Mouse (Mus musculus): ENCODE measurements around the gene Atoh8.

DNA sequence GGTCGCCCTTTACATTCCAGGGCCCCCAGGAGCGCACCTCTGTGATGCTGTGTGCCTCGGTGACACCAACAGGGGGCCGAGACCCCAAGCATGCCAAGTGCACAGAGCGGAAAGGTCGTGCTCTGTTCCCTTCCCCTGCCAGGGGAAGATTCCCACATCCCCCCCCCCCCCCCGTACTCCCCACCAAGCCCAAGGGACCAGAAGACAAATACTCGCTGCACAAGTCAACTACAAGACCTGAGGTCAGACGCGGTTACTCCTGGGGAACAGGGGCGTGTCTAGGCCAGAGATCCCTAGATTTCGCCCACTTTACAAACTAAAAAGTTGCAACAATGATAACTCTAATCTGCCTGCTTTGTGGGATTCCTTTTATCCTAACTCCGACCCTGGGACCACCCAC lies 1.4 kb downstream of the Atoh8 start:
- TF ChIP-seq POLR2A (IDR thresholded peaks at IDR 0.05; ENCODE audit: insufficient read depth, low read depth, low read length) (no peak), CTCF (IDR thresholded peaks at IDR 0.05) (no peak), EP300 (IDR thresholded peaks at IDR 0.05; ENCODE audit: insufficient read depth, low read depth, low read length) (no peak)
